Mouse (Mus musculus): ENCODE measurements around the gene B3gnt6.

B3gnt6 gene

GRCm38 (mm10) chr7:98177071-98177485 is 22.2 kb downstream of the B3gnt6 start:
- ATAC-seq (ENCODE audit: low TSS enrichment), result no peak

- ATAC-seq (ENCODE audit: low TSS enrichment), result no peak
These were observed 22.8 kb downstream of the B3gnt6 start for GRCm38 (mm10) chr7:98176322-98177070.

- ATAC-seq (ENCODE audit: low TSS enrichment), result no peak
These were observed 24.2 kb downstream of the B3gnt6 start for GRCm38 (mm10) chr7:98174883-98175755.

- no peak for ATAC-seq (ENCODE audit: low TSS enrichment)
These were observed 25.9 kb downstream of the B3gnt6 start for GRCm38 (mm10) chr7:98173408-98173807.

- no peak for ATAC-seq (ENCODE audit: low TSS enrichment)
These were observed 26.6 kb downstream of the B3gnt6 start for GRCm38 (mm10) chr7:98172661-98173060.

- ATAC-seq (ENCODE audit: low TSS enrichment), result peak; percentile 75
These were observed 27.9 kb downstream of the B3gnt6 start for GRCm38 (mm10) chr7:98171141-98172073.

- peak; percentile 7; the same call in 1 of the 2 replicates for ATAC-seq (ENCODE audit: low TSS enrichment)
These were observed 34.2 kb downstream of the B3gnt6 start for GRCm38 (mm10) chr7:98164999-98165528.

- no peak for ATAC-seq (ENCODE audit: low TSS enrichment)
These were observed 34.8 kb downstream of the B3gnt6 start for GRCm38 (mm10) chr7:98164382-98164998.

- no peak for ATAC-seq (ENCODE audit: low TSS enrichment)
These were observed 35.6 kb downstream of the B3gnt6 start for GRCm38 (mm10) chr7:98163700-98164099.

GRCm38 (mm10) chr7:98162239-98162638 is 37.0 kb downstream of the B3gnt6 start:
- ATAC-seq (ENCODE audit: low TSS enrichment), result no peak

- no peak for ATAC-seq (ENCODE audit: low TSS enrichment)
These were observed 39.1 kb downstream of the B3gnt6 start for GRCm38 (mm10) chr7:98160041-98160740.

- ATAC-seq (ENCODE audit: low TSS enrichment), result no peak
These were observed 40.8 kb downstream of the B3gnt6 start for GRCm38 (mm10) chr7:98158481-98158880.

- peak; percentile 56 for ATAC-seq (ENCODE audit: low TSS enrichment)
These were observed 41.5 kb downstream of the B3gnt6 start for GRCm38 (mm10) chr7:98157636-98158332.

- ATAC-seq (ENCODE audit: low TSS enrichment), result no peak
These were observed 43.0 kb downstream of the B3gnt6 start for GRCm38 (mm10) chr7:98156280-98156665.

GRCm38 (mm10) chr7:98155546-98156279 is 43.6 kb downstream of the B3gnt6 start:
- peak; percentile 84 for ATAC-seq (ENCODE audit: low TSS enrichment)

GRCm38 (mm10) chr7:98153892-98154291 is 45.4 kb downstream of the B3gnt6 start:
- ATAC-seq (ENCODE audit: low TSS enrichment), result no peak

GRCm38 (mm10) chr7:98153345-98153744 is 45.9 kb downstream of the B3gnt6 start:
- ATAC-seq (ENCODE audit: low TSS enrichment), result no peak

GRCm38 (mm10) chr7:98152400-98152799 is 46.9 kb downstream of the B3gnt6 start:
- ATAC-seq (ENCODE audit: low TSS enrichment), result no peak

- no peak for ATAC-seq (ENCODE audit: low TSS enrichment)
These were observed 48.8 kb downstream of the B3gnt6 start for GRCm38 (mm10) chr7:98150525-98150924.
